Mouse (Mus musculus): ENCODE measurements around the gene D630039A03Rik.

- TF ChIP-seq CTCF (IDR thresholded peaks at IDR 0.05; ENCODE audit: borderline replicate concordance, insufficient read depth, low read depth, low read length) (no peak), POLR2A (IDR thresholded peaks at IDR 0.05; ENCODE audit: borderline replicate concordance, insufficient read depth, low read length) (no peak)
Measured at GRCm38 (mm10) chr4:57896631-57897030, 19.5 kb downstream of the D630039A03Rik start.
